Mouse (Mus musculus) layer of hippocampus, adult 9-10 months (tissue): ENCODE data around the gene Vax1.

Experiments
- DNase-seq: peaks from one replicate; pipeline ENCODE4 v3.0.0; 2022; ENCODE audit warnings: low spot score

Gene Vax1

DNA sequence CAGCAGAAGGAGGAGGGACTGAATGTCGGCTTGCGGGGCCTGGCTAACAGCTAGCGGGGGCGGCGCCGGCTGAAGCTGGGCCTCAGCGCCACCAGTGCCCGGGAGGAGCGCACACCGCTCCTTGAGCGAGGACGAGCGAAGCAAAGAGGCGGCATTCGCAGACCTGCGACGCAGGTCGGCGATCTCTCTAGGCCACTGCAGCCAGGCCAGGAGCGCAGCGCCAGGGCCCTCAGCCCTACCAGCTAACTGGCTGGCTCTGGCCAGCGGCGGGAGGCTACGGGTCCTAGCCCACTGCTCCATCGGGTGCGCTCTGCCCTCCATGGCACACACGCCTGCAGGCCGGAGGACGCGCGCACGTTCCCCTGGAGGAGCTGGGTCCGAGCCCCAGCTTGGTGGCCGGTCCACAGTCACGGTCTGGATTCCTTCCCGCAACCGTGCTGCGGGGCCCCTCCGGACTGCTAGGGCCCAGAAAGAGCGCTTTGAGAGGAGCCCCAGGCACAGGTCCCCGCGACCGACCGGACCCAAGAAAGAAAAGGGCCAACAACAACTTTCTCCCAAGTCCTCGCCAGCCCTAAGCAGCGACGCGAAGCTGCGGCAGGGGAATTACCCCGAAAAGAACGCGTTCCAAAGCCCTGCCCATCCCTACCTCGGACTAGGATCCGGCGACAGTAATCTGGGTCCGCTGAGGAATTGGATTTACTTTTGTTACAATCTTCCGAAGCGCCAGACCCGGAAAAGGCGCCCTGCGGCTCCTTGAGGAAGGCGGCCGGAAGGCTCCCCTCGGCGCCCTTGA is 517 bp downstream of the Vax1 start:
- no peak for DNase-seq

- no peak for DNase-seq
Measured at GRCm38 (mm10) chr19:59168386-59168905, 1.4 kb downstream of the Vax1 start.

GRCm38 (mm10) chr19:59167871-59168270 is 2.0 kb downstream of the Vax1 start:
- no peak for DNase-seq

DNA sequence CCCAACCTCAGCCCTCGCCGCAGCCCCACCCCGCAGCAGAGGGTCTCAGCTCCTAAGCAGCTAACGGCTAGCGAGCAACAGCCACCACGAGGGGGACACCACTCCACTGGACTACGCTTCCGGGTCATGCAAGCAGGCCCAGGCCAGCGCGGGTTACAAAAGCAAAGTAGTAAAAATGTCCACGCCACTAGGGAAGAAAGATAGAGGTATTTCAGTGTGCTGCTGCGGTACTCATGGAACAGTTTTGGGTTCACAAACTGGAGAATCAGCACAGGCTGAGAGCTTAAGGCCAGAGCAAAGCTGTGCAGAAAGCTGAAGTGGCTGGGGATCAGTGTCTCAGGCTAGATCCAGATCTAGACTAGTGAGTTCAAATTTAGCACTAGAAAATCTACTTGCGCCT is 3.0 kb downstream of the Vax1 start:
- no peak for DNase-seq

DNA sequence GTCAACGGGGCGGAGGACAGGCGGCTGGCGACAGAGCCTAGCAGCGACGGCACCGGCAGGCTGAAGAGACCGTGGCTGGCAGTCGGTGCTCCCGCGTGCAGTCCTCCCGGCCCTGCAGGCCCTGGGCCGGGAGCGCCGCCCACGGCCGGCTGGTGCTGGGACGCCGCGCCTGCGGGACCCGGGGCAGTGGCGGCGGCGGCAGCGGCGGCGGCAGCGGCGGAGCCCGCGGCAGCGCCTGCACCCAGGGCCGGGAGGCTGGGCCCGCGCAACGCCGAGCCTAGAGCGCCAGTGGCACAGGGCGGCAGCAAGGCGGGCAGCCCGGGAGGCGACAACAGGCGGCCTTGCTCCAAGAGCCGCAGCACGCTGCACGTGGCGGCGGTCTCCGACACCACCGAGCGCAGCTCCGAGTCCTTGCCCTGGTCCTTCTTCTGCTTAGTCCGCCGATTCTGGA is 3.5 kb downstream of the Vax1 start:
- DNase-seq: no peak

DNA sequence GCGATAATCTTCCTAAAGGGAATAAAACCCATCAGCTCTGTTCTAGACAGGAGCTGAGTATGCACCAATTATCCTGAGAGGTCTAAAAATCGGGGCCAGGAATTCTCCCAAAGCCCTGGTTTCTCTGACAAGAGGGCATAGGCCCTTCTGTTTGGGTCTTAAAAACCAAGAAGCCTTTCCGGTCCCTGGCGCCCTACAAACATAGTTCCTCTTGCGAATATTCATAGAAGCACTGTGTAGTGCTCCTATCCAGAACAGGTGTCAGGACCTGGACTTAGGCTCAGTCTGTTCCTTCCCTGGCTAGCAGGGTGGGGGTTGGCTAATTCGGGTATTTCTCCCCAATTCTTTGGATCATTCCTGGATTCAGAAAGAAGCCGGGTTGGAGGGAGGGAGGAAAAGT is 4.3 kb downstream of the Vax1 start:
- no peak for DNase-seq

DNA sequence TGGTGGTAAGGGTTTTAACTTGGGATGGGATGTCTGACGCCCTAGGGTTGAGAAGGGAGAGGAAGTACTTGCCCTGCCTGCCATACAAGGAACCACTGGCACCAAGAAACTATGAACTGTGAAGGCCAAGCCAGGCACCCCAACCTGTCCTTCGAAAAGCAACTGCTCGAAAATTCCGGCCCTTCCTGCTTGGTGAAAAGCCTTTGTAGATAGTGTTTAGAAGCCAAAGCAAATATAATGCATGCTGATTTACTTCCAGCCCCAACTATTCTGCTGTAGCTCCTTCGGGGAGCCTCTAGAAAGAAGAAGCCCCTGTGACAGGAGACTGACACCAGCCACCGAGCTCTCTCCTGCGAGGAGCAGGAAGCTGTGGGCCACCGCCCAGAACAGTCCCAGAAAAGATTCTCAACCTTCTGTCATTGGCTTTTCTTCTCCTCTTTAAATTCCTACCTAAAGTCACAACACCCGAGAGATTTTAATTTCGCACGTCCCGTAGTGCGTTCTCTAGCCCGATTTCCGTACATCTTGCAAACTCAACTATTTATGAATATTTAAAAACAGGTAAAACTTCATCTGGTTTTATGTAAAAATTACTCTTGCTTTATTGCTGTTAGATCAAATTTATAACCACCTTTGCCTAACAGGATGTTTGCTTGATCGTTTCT is 4.8 kb downstream of the Vax1 start:
- DNase-seq: no peak

- DNase-seq: no peak
Measured at GRCm38 (mm10) chr19:59164111-59164510, 5.7 kb downstream of the Vax1 start.

DNA sequence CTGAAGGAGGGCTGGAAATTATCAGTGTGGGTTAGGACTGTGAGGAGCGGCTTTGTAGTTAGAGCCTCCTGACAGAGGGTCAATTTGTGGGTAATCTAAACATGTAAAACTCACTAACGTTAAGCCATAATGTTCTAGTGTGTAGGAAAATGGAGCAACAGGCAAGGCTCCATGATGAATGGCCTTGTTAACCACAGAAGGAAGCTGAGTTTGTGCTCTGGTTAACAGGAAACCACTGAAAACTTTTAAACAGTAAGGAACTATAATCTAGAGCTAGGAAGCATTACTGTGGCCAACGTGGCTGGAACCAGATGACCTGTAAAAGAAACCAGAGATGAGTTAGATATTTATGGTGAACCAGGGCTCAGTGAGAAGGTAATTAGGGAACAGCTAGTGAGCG is 13.2 kb downstream of the Vax1 start:
- no peak for DNase-seq

GRCm38 (mm10) chr19:59154171-59154570 is 15.7 kb downstream of the Vax1 start:
- no peak for DNase-seq

DNA sequence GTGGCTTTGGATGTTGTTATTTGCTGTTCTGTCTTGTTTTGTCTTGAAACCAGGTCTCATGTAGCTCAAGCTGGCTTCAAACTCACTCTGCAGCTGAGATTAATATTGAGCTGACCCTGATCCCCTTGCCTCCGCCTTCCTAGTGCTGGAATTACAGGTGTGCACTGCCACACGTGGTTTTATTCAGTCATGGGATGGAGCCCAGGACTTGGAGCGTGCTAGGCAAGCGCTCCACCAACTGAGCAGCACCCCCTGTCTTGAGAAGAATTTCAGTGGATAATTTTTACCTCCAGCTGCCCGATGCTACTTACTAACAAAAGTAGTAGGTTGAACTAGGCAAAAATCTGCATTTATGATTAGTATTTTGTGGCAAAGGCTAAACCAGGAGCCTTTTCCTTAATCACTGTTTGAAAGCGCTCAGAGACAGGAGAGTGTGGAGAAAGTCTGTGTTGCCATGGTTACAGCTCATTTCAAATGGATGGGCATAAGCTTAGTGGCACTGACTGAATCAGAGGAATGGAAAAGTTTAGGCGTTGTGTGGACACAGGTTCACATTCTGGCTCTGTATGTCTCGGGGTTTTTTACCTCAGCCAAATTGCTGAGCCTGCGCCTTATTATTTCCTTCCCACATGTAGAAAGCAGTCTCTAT is 24.2 kb downstream of the Vax1 start:
- DNase-seq: peak; percentile 46

DNA sequence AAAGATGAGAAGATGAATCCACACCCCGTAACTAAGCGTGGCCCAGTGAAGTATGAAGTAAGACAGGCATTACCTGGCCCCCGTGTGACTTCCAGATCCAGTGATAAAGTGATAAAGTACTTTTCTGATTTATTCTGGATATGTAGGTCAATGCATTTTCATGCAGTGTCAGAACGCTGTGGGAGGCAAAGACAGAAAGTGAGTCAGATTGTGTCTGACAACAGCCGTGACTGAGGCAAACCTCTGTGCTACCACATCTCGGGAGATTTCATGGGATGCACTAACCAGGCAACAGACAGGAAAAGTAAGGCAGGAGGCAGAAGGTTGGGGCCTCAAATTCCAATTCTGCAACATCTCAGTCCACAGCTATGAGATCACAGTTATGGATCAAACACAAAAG is 24.8 kb downstream of the Vax1 start:
- DNase-seq: no peak

DNA sequence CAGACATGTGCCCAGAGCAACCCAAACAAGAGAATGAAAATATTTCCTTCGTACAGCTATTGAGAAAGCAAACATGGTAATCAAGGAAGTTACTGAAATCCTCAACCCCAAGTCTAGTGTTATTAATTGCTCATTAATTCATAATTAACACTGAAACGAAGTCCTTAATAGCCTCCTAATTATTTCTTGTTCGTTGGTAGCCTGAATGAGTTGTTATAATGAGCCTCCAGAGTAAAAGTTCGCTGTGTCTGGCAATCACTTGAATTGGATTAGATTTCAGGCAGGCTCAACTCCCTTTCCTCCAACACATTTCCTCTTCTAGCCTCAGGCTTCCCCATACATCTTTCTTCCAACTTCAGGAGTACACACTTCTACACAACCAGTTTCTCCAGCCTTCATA is 27.6 kb downstream of the Vax1 start:
- no peak for DNase-seq

GRCm38 (mm10) chr19:59135387-59135786 is 34.5 kb downstream of the Vax1 start:
- no peak for DNase-seq

- no peak for DNase-seq
Measured at GRCm38 (mm10) chr19:59134916-59135315, 34.9 kb downstream of the Vax1 start.

DNA sequence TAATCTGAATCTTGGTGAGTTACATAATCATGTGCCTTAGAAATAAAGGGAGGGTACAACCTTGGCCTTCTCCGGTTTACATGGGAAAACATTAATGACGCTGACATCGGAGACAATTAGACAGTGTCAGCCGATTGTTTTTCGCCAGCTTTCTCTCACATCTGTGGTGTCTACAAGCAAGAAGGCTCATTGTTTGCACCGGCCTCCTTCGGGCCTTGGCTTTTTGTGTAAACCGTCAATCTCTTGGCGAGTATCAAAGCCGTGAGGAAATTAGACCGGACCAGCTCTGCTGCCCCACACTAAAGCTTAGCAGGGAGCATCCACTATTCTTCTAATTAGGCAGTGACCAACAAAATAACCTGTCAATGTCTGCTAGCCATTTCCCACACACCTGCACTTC is 36.7 kb downstream of the Vax1 start:
- no peak for DNase-seq

GRCm38 (mm10) chr19:59129671-59130070 is 40.2 kb downstream of the Vax1 start:
- no peak for DNase-seq

- no peak for DNase-seq
Measured at GRCm38 (mm10) chr19:59128531-59129204, 41.2 kb downstream of the Vax1 start.

- DNase-seq: no peak
Measured at GRCm38 (mm10) chr19:59127424-59127823, 42.4 kb downstream of the Vax1 start.
